ENCODE assay signal across 27 mouse cellular contexts in the genomic region with DNA sequence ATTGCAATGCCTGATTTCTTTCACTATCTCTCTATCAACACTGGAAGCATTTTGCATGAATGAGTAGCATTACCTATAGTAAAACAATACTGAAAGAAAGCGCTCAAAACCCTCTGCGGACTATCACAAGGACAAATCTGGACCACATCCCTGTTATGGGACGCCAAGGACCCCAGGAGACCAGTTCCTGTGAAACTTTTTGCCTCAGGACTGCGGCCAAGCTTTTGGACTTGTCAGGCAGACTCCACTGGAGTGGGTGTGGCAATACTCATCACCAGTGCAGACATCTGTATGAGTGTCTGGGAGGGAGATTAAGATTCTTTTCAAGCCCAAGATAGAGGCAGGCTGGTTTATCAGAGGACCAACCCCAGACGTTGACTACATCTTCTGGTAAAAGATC.
"Had no signal": no experiment of that assay in that cellular context is flagged by ENCODE, and none has a peak within 500 bp of the region (broad histone marks: within the 10 kb centered on the region; RNA-seq: fewer than 3 reads in every experiment).

No protein-coding gene starts in this region.

- H3K4me2 ChIP-seq: embryonic facial prominence, embryonic 12.5 days; embryonic facial prominence, embryonic 13.5 days; embryonic facial prominence, embryonic 15.5 days; forebrain, embryonic 12.5 days; forebrain, embryonic 13.5 days; forebrain, embryonic 15.5 days had no signal

- H3K36me3 ChIP-seq: embryonic facial prominence, embryonic 10.5 days; embryonic facial prominence, embryonic 12.5 days; embryonic facial prominence, embryonic 13.5 days; embryonic facial prominence, embryonic 15.5 days; forebrain, embryonic 10.5 days; forebrain, embryonic 12.5 days; forebrain, embryonic 15.5 days had no signal

- H3K9ac ChIP-seq: embryonic facial prominence, embryonic 12.5 days; embryonic facial prominence, embryonic 13.5 days; embryonic facial prominence, embryonic 15.5 days; forebrain, embryonic 12.5 days; forebrain, embryonic 13.5 days; forebrain, embryonic 15.5 days; forebrain, postnatal 0 days had no signal

- DNase-seq: cerebellum, adult 8-10 months; cerebellum, adult 9-10 months; cerebellum, adult 9-11 months; cerebellum, postnatal 10 days; cerebellum, postnatal 14 days; cerebellum, postnatal 25 days; cerebellum, postnatal 36 days; embryo, embryonic 11 days; forebrain, postnatal 0 days; gastrocnemius, adult 2 months; gastrocnemius, postnatal 10 days; gastrocnemius, postnatal 14 days; gastrocnemius, postnatal 25 days; gastrocnemius, postnatal 36 days; heart, adult 18-20 months; heart, adult 2 months had no signal

- H3K9me3 ChIP-seq: embryonic facial prominence, embryonic 15.5 days had no signal

- H3K27ac ChIP-seq: embryonic facial prominence, embryonic 10.5 days; embryonic facial prominence, embryonic 12.5 days; embryonic facial prominence, embryonic 13.5 days; embryonic facial prominence, embryonic 15.5 days; forebrain, embryonic 10.5 days; forebrain, embryonic 12.5 days; forebrain, embryonic 13.5 days; forebrain, embryonic 15.5 days; gastrocnemius, adult 2 months; heart, adult 2 months had no signal

- ATAC-seq: forebrain, embryonic 13.5 days; forebrain, embryonic 14.5 days; forebrain, embryonic 15.5 days; forebrain, embryonic 16.5 days; forebrain, postnatal 0 days had no signal

- H3K27me3 ChIP-seq: embryonic facial prominence, embryonic 12.5 days; embryonic facial prominence, embryonic 13.5 days; embryonic facial prominence, embryonic 15.5 days; forebrain, embryonic 12.5 days; forebrain, embryonic 13.5 days; forebrain, embryonic 15.5 days had no signal

- H3K4me3 ChIP-seq: embryonic facial prominence, embryonic 10.5 days; embryonic facial prominence, embryonic 12.5 days; embryonic facial prominence, embryonic 13.5 days; embryonic facial prominence, embryonic 15.5 days; erythroblast, embryonic 14.5 days; forebrain, embryonic 10.5 days; forebrain, embryonic 12.5 days; forebrain, embryonic 13.5 days; forebrain, embryonic 15.5 days; gastrocnemius, adult 2 months; heart, adult 2 months had no signal

- H3K4me1 ChIP-seq: embryonic facial prominence, embryonic 10.5 days; embryonic facial prominence, embryonic 12.5 days; embryonic facial prominence, embryonic 15.5 days; forebrain, embryonic 12.5 days; forebrain, embryonic 13.5 days; forebrain, embryonic 15.5 days had no signal
